ENCODE assay signal across 9 mouse cellular contexts in the genomic region with DNA sequence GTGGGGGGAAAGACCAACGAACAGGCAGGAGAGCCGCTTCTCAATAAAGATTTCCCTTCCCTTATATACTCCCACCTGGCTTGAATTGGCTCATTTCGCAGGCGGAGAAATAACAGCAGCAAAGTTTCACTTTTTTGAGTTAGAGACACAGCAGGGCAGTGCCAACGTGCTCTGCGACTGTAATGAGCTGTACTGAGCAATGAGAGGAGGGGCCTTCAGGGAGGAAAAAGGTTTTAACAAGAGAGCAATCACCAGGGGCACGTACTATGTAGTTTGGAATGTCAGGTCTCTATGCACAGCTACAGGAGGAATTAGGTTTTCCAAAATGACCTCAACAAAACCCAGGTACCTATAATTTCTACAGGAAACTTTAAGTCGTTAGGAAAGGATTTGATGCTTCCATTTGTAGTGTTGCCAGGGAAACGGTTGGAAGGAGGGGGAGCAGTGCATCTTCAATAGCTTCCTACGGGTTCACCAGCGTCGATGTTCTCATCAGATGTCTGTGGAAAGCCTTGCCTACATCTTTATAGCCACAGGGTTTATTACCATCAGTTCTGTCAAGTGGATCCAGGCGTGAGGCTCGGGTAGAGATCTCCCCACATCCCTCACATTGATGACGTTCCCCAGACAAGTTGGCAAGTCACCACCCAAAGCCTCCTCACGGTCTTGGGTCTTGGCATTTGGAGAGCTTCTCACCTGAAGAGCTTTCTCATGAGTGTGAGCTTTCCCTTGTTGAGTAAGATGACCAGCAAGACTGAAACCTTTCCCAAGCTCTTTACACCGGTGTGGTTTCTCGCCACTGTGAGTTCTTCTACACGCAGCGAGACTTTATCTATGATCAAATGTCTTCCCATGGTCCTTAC. TPM values are rescaled to one million over a fixed set of nuclear protein-coding genes. Genes with fewer than 3 reads are reported as not detected.
DNase-seq lines count a peak whose midpoint lies in the region; ATAC-seq and TF ChIP-seq lines count a peak whose summit lies in the region.
"Had no signal": no experiment of that assay in that cellular context is flagged by ENCODE, and none has a peak within 500 bp of the region (broad histone marks: within the 10 kb centered on the region; RNA-seq: fewer than 3 reads in every experiment).

No protein-coding gene starts in this region.

- H3K4me3 ChIP-seq in forebrain, embryonic 16.5 days (replicated peaks; ENCODE audit: low read length) = peak overlapping the region; percentile 35
- H3K4me3 ChIP-seq in liver, postnatal 0 days (ENCODE audit: low read depth, low read length) = no peak overlapping the region
- H3K4me3 ChIP-seq: myocyte had no signal

- H3K9ac ChIP-seq in forebrain, embryonic 16.5 days (replicated peaks; ENCODE audit: low read depth, low read length) = 0 out of 2 replicates have a peak overlapping the region, but pooled peaks have one; percentile 7
- no peak overlapping the region for H3K9ac ChIP-seq in liver, postnatal 0 days (replicated peaks)

- peaks cover 17% of the 10 kb centered on the region for H3K4me1 ChIP-seq in forebrain, embryonic 16.5 days (replicated peaks; ENCODE audit: control insufficient read depth, insufficient read depth, low read length)
- peaks cover 2% of the 10 kb centered on the region; the same call in 1 of the 2 replicates for H3K4me1 ChIP-seq in liver, postnatal 0 days (ENCODE audit: insufficient read depth)

- H3K4me2 ChIP-seq in forebrain, embryonic 16.5 days (ENCODE audit: low read length) = peak overlapping the region; percentile 60
- H3K4me2 ChIP-seq in liver, postnatal 0 days (ENCODE audit: low read depth, low read length) = peak overlapping the region; percentile 35; the same call in 1 of the 2 replicates

- TF ChIP-seq EP300 in liver, postnatal 0 days (IDR thresholded peaks at IDR 0.05; ENCODE audit: low read depth) = no peak

- 31% methylated on average over 20 of the region's 20 CpGs for WGBS in forebrain, embryonic 16.5 days
- 50% methylated on average over 20 of the region's 20 CpGs for WGBS in liver, postnatal 0 days (ENCODE audit: insufficient replicate concordance)

- peak; percentile 64 for ATAC-seq in forebrain, embryonic 16.5 days
- no peak for ATAC-seq in liver, postnatal 0 days
- no peak for ATAC-seq in granulocyte monocyte progenitor cell, adult 5-6 weeks (replicated peaks; ENCODE audit: poor library complexity, severe bottlenecking)

- intact Hi-C loops in left cerebral cortex, postnatal 25 days (cut with DNase I) = no loop called here
- intact Hi-C loops in left cerebral cortex, postnatal 10 days (cut with DNase I) = no loop called here

- no peak for TF ChIP-seq CTCF in liver, postnatal 0 days (IDR thresholded peaks at IDR 0.05; ENCODE audit: low read depth)

- no peak overlapping the region for H3K27ac ChIP-seq in forebrain, embryonic 16.5 days (ENCODE audit: low read length)
- no peak overlapping the region for H3K27ac ChIP-seq in liver, postnatal 0 days (ENCODE audit: low read depth)

- DNase-seq in left cerebral cortex, postnatal 25 days (ENCODE audit: low spot score in 2 of 2) = peak; percentile 37 to 62
- no peak for DNase-seq in left cerebral cortex, postnatal 10 days (ENCODE audit: extremely low spot score in 1 of 2, low spot score in 2 of 2)
- no peak for DNase-seq in liver, postnatal 0 days
- peak; percentile 40 to 55 for DNase-seq in right cerebral cortex, postnatal 10 days (ENCODE audit: low spot score in 2 of 2)
- no peak for DNase-seq in testis, postnatal 14 days (ENCODE audit: low spot score)
- DNase-seq in c-Kit-positive CD71-positive TER-119-positive erythroid progenitor cells, embryonic 14.5 days (ENCODE audit: low spot score) = no peak

- H3K36me3 ChIP-seq in forebrain, embryonic 16.5 days (ENCODE audit: control insufficient read depth, insufficient read depth) = no peaks in the 10 kb centered on the region
- no peaks in the 10 kb centered on the region for H3K36me3 ChIP-seq in liver, postnatal 0 days (replicated peaks; ENCODE audit: insufficient read depth, low read length)

- no peaks in the 10 kb centered on the region for H3K9me3 ChIP-seq in forebrain, embryonic 16.5 days (ENCODE audit: control insufficient read depth, low read length)
- H3K9me3 ChIP-seq in liver, postnatal 0 days (ENCODE audit: low read length) = peaks cover 7% of the 10 kb centered on the region; the same call in 1 of the 2 replicates

- no peaks in the 10 kb centered on the region for H3K27me3 ChIP-seq in forebrain, embryonic 16.5 days (replicated peaks; ENCODE audit: control insufficient read depth, insufficient read depth, low read length)
- H3K27me3 ChIP-seq in liver, postnatal 0 days (ENCODE audit: insufficient read depth, low read length) = 0 out of 2 replicates have a peak, but pooled peaks cover 4% of the 10 kb centered on the region

RNA-seq across cellular contexts. Expression of a gene that starts 7.2 kb away (rescaled TPM):
- not detected for total RNA-seq in left cerebral cortex, postnatal 25 days (2021)
- not detected for total RNA-seq in left cerebral cortex, postnatal 10 days (2021)
- polyA plus RNA-seq in forebrain, embryonic 16.5 days (2015; fragmentation: Nextera tagmentation; extraction: Ambion mirVana) = not detected in 2 replicates
- not detected in 2 replicates for polyA plus RNA-seq in liver, postnatal 0 days (2015; fragmentation: Nextera tagmentation; extraction: Ambion mirVana)
- not detected in 2 replicates for total RNA-seq in granulocyte monocyte progenitor cell, adult 5-6 weeks (2014; fragmentation: Nextera tagmentation)
- total RNA-seq in granulocyte monocyte progenitor cell, adult 5-6 weeks (2017) = not detected in 2 replicates

RNA-seq across cellular contexts. Expression of a gene that starts 10.0 kb away (rescaled TPM):
- total RNA-seq in left cerebral cortex, postnatal 25 days (2021) = 10 to 100 TPM; 13.2 to 16.9 TPM
- total RNA-seq in left cerebral cortex, postnatal 10 days (2021) = 10 to 100 TPM; 14.8 to 16.0 TPM
- 25.9 and 26.6 TPM in 2 replicates for polyA plus RNA-seq in forebrain, embryonic 16.5 days (2015; fragmentation: Nextera tagmentation; extraction: Ambion mirVana)
- 1.8 and 2.2 TPM in 2 replicates for polyA plus RNA-seq in liver, postnatal 0 days (2015; fragmentation: Nextera tagmentation; extraction: Ambion mirVana)
- 5.8 and 6.0 TPM in 2 replicates for total RNA-seq in granulocyte monocyte progenitor cell, adult 5-6 weeks (2014; fragmentation: Nextera tagmentation)
- total RNA-seq in granulocyte monocyte progenitor cell, adult 5-6 weeks (2017) = 2.0 and 3.4 TPM in 2 replicates

RNA-seq across cellular contexts. Expression of a gene that starts 22.5 kb away (rescaled TPM):
- total RNA-seq in left cerebral cortex, postnatal 25 days (2021) = not detected
- total RNA-seq in left cerebral cortex, postnatal 10 days (2021) = under 1 TPM in 1 of 2 experiments, not detected in 1; 0.15 TPM
- polyA plus RNA-seq in forebrain, embryonic 16.5 days (2015; fragmentation: Nextera tagmentation; extraction: Ambion mirVana) = not detected in 2 replicates
- polyA plus RNA-seq in liver, postnatal 0 days (2015; fragmentation: Nextera tagmentation; extraction: Ambion mirVana) = 0.06 TPM in 1 of 2 replicates, not detected in the other
- not detected in 2 replicates for total RNA-seq in granulocyte monocyte progenitor cell, adult 5-6 weeks (2014; fragmentation: Nextera tagmentation)
- not detected in 2 replicates for total RNA-seq in granulocyte monocyte progenitor cell, adult 5-6 weeks (2017)
- polyA plus RNA-seq: myocyte had no signal

RNA-seq across cellular contexts. Expression of a gene that starts 25.5 kb away (rescaled TPM):
- total RNA-seq in left cerebral cortex, postnatal 25 days (2021) = 10 to 100 TPM; 19.3 to 20.8 TPM
- 10 to 100 TPM; 20.6 to 21.3 TPM for total RNA-seq in left cerebral cortex, postnatal 10 days (2021)
- polyA plus RNA-seq in forebrain, embryonic 16.5 days (2015; fragmentation: Nextera tagmentation; extraction: Ambion mirVana) = 56.0 and 56.3 TPM in 2 replicates
- polyA plus RNA-seq in liver, postnatal 0 days (2015; fragmentation: Nextera tagmentation; extraction: Ambion mirVana) = 1.6 and 1.8 TPM in 2 replicates
- 16.5 and 16.8 TPM in 2 replicates for total RNA-seq in granulocyte monocyte progenitor cell, adult 5-6 weeks (2014; fragmentation: Nextera tagmentation)
- 16.7 and 27.7 TPM in 2 replicates for total RNA-seq in granulocyte monocyte progenitor cell, adult 5-6 weeks (2017)

RNA-seq across cellular contexts. Expression of a gene that starts 43.6 kb away (rescaled TPM):
- total RNA-seq in left cerebral cortex, postnatal 25 days (2021) = under 1 TPM in 1 of 2 experiments, not detected in 1; 0.50 TPM
- under 1 TPM; 0.17 to 0.41 TPM for total RNA-seq in left cerebral cortex, postnatal 10 days (2021)
- polyA plus RNA-seq in forebrain, embryonic 16.5 days (2015; fragmentation: Nextera tagmentation; extraction: Ambion mirVana) = 0.63 and 0.80 TPM in 2 replicates
- polyA plus RNA-seq in liver, postnatal 0 days (2015; fragmentation: Nextera tagmentation; extraction: Ambion mirVana) = 41.0 and 41.9 TPM in 2 replicates
- 24.2 and 31.4 TPM in 2 replicates for total RNA-seq in granulocyte monocyte progenitor cell, adult 5-6 weeks (2014; fragmentation: Nextera tagmentation)
- 36.3 and 43.5 TPM in 2 replicates for total RNA-seq in granulocyte monocyte progenitor cell, adult 5-6 weeks (2017)

Comparison
In these comparisons a context has a peak if more than half of its experiments do, and no peak if none do; other contexts are left out.
1. DNase-seq: peak in left cerebral cortex, postnatal 25 days (2 of 2) and right cerebral cortex, postnatal 10 days (2 of 2); none in left cerebral cortex, postnatal 10 days (0 of 2), liver, postnatal 0 days (single experiment), testis, postnatal 14 days (single experiment) and c-Kit-positive CD71-positive TER-119-positive erythroid progenitor cells, embryonic 14.5 days (single experiment).